Mouse (Mus musculus): ENCODE measurements around the gene Srms.
"Not testable (repeated sequence)": the region's sequence is repeated elsewhere in the genome, so short reads cannot be mapped to it uniquely, and the experiment has no call there.

Gene Srms

GRCm38 (mm10) chr2:181219538-181220216 lies 6.7 kb upstream of the Srms start, which contains the start of gene Fndc11:
Fndc11 (plus strand) TSS chr2:181220013.
- DNase-seq (ENCODE audit: low read depth, low spot score) = no peak

- DNase-seq (ENCODE audit: low read depth, low spot score) = no peak
Observed at GRCm38 (mm10) chr2:181218881-181219485, 6.0 kb upstream of the Srms start.

- no peak for DNase-seq (ENCODE audit: low read depth, low spot score)
Observed at GRCm38 (mm10) chr2:181216037-181216436, 3.1 kb upstream of the Srms start.

DNA sequence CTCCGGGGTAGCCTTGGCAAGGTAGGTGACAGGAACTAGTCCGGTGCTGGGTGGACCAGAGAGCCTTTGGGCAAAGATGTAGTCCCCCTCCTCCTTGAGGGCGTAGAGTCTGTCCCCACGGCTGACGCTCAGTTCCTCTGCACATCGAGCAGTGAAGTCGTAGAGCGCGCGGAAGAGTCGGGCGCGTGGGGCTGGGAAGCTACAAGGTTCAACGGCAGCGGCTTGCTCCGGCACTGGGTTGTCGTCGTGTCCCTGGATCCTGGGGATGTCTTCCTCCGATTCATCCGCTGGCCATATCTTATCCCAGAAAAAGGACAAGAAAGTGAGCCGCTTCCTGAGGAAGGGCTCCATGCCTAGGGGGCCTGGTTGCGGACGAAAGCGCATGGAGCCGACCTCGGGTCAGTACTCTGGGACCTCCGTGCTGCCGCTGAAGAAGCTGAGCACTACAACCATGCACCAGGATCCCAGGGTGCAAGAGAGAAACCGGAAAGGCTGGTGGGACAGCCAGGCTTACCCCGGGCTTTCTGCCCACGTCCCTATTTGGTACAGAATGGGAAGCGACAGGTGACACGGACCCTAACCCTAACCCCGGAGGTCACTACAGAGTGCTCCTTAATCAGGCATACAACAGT lies 480 bp downstream of the Srms start:
- DNase-seq (ENCODE audit: low read depth, low spot score) = no peak

- DNase-seq (ENCODE audit: low read depth, low spot score) = no peak
Observed at GRCm38 (mm10) chr2:181206118-181206517, 6.9 kb downstream of the Srms start.

DNA sequence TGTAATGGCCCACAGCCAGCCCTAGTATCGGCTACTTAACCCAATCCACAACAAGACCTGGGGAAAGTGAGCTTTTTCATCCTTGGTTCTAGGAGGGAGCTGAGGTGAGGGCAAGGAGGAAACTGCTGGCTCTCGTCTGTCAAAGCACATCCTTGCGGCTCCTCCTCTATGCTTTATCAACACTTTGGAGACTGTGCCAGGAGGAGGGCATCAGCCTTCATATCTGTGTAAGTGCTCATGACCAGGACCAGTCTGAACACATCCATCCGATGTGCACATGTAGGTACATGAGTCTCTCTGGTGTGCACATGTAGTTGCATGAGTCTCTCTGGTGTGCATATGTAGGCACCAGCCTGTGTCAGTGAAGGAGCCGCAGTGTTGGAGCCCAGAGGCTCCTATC lies 7.3 kb downstream of the Srms start:
- DNase-seq (ENCODE audit: low read depth, low spot score) = no peak

DNA sequence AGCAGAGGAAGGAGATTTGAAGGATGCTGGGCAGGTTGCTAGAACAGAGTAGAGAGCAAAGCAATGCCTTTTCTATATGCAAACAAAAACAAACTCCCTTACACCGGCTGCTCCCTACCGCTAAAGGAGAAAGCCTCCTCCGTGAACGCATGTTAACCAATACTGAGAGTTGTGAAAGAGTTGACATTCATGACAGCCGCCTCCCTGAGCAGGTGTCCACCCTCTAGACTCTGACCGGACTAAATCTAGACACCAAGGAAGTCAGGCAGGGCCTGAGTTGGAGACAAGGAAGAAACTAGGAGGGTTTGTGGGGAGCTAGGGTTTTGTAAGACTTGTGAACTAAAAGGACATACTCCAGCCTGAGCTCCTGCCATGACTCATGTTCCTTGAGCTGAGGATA lies 10.1 kb downstream of the Srms start:
- DNase-seq (ENCODE audit: low read depth, low spot score) = no peak

DNA sequence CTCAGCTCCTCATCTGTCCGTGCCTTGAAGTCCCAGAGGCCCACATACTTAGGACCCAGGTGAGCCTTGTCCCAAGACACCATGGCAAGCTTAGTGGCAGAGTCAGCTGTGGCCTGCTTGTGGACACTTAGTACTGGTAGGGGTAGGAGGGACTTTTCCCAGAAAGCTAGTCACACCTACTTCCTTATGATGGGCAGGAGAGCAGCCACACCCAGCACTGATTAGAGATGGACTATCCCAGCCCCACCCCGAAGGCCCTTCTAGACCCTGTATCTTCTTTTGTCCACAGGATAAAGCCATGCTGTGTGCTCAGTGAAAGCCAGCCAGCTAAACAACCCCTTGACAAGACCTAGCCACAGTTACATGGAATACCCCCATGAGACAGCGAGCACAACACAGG lies 10.6 kb downstream of the Srms start, which contains the start of gene Ptk6:
Gene Ptk6 (minus strand): TSS at position 368 of the 400 bp plus-strand sequence.
- no peak for DNase-seq (ENCODE audit: low read depth, low spot score)

GRCm38 (mm10) chr2:181201606-181202005 lies 11.4 kb downstream of the Srms start:
- DNase-seq (ENCODE audit: low read depth, low spot score) = no peak

- DNase-seq (ENCODE audit: low read depth, low spot score) = no peak
Observed at GRCm38 (mm10) chr2:181196628-181197300, 16.2 kb downstream of the Srms start.

- no peak for DNase-seq (ENCODE audit: low read depth, low spot score)
Observed at GRCm38 (mm10) chr2:181193044-181193443, 19.9 kb downstream of the Srms start.

DNA sequence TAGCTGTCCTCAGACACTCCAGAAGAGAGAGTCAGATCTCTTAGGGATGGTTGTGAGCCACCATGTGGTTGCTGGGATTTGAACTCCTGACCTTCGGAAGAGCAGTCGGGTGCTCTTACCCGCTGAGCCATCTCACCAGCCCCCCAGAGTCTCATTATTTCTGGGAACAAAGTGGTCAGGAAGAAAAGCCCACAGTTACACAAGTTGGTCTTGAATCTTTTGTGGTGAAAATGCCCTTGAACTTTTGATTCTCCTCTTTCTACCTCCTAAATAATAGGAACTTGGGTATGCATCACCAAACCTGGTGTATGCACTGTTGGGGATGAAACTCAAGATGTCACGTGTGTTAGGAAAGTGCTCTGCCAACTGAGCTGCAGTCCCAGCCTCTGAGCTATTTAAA lies 21.0 kb downstream of the Srms start:
- no peak for DNase-seq (ENCODE audit: low read depth, low spot score)

GRCm38 (mm10) chr2:181191385-181191784 lies 21.6 kb downstream of the Srms start:
- not testable (repeated sequence) for DNase-seq (ENCODE audit: low read depth, low spot score)

DNA sequence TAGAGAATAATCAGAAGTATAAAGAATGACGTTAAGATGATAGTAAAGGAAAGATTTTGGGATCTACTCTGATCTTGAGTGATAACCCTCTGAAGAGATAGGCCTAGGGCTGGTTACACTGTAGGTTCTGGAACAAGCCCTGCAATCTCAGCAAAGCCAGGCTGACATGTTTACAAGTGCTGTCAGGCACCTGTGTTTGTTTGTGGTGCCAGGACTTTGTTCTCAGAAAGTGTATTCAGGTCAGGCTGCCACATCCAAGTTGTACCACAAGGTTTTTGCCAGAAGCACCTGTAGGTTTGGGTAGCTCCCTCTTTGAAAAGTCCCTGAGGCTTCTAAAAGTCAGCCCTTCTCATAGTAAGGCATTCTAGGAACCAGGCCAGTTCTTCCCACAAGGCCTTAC lies 23.7 kb downstream of the Srms start:
- DNase-seq (ENCODE audit: low read depth, low spot score) = no peak

DNA sequence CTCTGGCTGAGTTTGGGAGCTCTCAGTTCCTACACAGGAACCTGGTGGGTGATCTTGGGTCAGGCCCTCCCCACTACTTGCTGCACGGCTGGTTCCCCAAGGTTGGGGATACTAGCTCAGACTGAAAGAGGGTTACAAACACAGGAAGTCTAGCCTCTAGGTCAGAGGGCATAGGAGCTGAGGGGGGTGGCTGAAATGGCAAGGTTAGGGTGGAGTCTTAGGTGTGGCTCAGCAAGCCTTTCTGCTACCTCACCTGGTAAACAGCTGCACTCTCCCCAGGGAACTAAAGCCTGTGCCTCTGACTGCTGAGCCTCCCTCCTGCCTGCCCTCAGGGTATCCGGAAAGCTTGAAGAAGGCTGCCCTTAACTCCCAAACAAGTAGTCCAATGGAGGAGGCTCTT lies 24.3 kb downstream of the Srms start:
- no peak for DNase-seq (ENCODE audit: low read depth, low spot score)

GRCm38 (mm10) chr2:181187121-181188000 lies 25.6 kb downstream of the Srms start, which contains the start of gene Ppdpf:
Ppdpf (plus strand) TSS chr2:181187247.
- peak; percentile 71 for DNase-seq (ENCODE audit: low read depth, low spot score)

DNA sequence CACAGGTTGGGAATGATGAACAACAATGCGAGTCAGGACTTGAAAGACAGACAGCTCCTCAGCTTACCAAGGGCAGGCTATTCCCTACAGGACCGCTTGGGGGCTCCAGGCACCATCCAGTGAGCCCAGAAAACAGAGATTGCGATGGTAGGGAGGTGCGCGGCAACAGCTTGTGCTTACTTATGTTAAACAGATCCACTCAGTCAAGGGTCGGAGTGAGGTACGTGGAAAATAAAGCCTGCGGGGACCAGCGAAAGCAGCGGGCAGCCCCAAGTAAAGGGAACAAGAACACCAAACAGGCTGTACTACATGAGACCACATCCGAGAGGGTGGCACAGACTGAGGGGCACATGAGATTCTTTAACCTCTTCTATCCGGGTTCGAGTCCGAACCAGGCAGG lies 26.4 kb downstream of the Srms start:
- DNase-seq (ENCODE audit: low read depth, low spot score) = peak; percentile 65

GRCm38 (mm10) chr2:181180898-181181297 lies 32.1 kb downstream of the Srms start:
- no peak for DNase-seq (ENCODE audit: low read depth, low spot score)

- no peak for DNase-seq (ENCODE audit: low read depth, low spot score)
Observed at GRCm38 (mm10) chr2:181178471-181178870, 34.5 kb downstream of the Srms start.

DNA sequence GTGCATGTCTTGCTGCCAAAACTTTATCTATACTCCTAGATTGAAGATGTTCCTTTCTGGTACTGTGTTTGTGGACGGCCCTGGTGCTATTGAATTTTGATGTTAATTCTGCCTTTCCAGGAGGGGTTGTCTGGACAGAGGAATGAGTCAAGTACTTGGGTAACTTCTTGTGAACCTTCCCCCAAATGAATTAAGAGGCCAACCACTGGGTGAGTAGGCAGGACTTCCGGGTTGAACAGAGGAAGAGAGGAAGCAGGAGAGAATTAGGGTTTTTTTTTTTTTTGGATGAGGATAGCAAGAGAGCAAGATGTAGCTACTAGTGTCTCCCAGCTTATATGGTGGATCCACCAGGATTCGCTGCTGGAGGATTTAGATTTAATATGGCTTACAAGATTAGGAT lies 35.0 kb downstream of the Srms start:
- no peak for DNase-seq (ENCODE audit: low read depth, low spot score)

- DNase-seq (ENCODE audit: low read depth, low spot score) = no peak
Observed at GRCm38 (mm10) chr2:181174646-181175045, 38.3 kb downstream of the Srms start.

Data from retina, adult 2 months (tissue).